Mouse (Mus musculus) megakaryocyte, embryonic 14.5 days (primary cell): Measurements from ENCODE around the gene Gm3468. TPM values are rescaled to one million over a fixed set of nuclear protein-coding genes. Genes with fewer than 3 reads are reported as not detected.
"Not testable (repeated sequence)": the region's sequence is repeated elsewhere in the genome, so short reads cannot be mapped to it uniquely, and the experiment has no call there.

Experiments
- H3K27me3 ChIP-seq: replicated peaks from 2 replicates; pipeline ENCODE3; 2012; ENCODE audit warnings: inconsistent platforms
- H3K36me3 ChIP-seq: replicated peaks from 2 replicates; pipeline ENCODE3; 2012; ENCODE audit warnings: low read length, inconsistent platforms, mixed read lengths
- H3K4me1 ChIP-seq: 2 replicates; pipeline ENCODE4 v1.6.1; 2012; ENCODE audit warnings: inconsistent platforms
- H3K4me3 ChIP-seq: replicated peaks from 2 replicates; pipeline ENCODE3; 2012; ENCODE audit warnings: moderate library complexity, mild to moderate bottlenecking, inconsistent platforms
- H3K9me3 ChIP-seq: 2 replicates; pipeline ENCODE4 v1.6.1; 2012; ENCODE audit warnings: inconsistent platforms
- polyA plus RNA-seq: library from polyadenylated mRNA; stranded (reverse); fragments of >175 nt; gene quantifications from 2 replicates; pipeline ENCODE4 v1.2.3, GENCODE M21; 2012; ENCODE audit warnings: low replicate concordance; ENCODE audit not compliant: insufficient read depth

Gene Gm3468
- polyA plus RNA-seq, result not detected in 2 replicates

- H3K36me3 ChIP-seq, H3K4me1 ChIP-seq, H3K9me3 ChIP-seq, H3K27me3 ChIP-seq: not testable (repeated sequence)
- H3K4me3 ChIP-seq, result peak within 1 kb of the TSS; percentile 80
These were observed at the start of gene Gm3468 for GRCm38 (mm10) chr14:6108272-6108925. Gene Gm3468, minus strand, starts transcription at chr14:6108665.

GRCm38 (mm10) chr14:6125707-6126106 lies 17.2 kb upstream of the Gm3468 start, which contains the start of gene Gm3476:
Gene Gm3476, minus strand, starts transcription at chr14:6125807.
- H3K4me1 ChIP-seq, H3K9me3 ChIP-seq, H3K27me3 ChIP-seq, H3K4me3 ChIP-seq, H3K36me3 ChIP-seq: not testable (repeated sequence)

GRCm38 (mm10) chr14:6107500-6107899 lies 965 bp downstream of the Gm3468 start:
- not testable (repeated sequence) for H3K4me1 ChIP-seq, H3K27me3 ChIP-seq, H3K4me3 ChIP-seq, H3K9me3 ChIP-seq, H3K36me3 ChIP-seq

GRCm38 (mm10) chr14:6093842-6094241 lies 14.6 kb downstream of the Gm3468 start, which contains the start of gene Gm8206:
Gene Gm8206, minus strand, starts transcription at chr14:6093942.
- not testable (repeated sequence) for H3K27me3 ChIP-seq, H3K4me3 ChIP-seq, H3K9me3 ChIP-seq, H3K36me3 ChIP-seq, H3K4me1 ChIP-seq

DNA sequence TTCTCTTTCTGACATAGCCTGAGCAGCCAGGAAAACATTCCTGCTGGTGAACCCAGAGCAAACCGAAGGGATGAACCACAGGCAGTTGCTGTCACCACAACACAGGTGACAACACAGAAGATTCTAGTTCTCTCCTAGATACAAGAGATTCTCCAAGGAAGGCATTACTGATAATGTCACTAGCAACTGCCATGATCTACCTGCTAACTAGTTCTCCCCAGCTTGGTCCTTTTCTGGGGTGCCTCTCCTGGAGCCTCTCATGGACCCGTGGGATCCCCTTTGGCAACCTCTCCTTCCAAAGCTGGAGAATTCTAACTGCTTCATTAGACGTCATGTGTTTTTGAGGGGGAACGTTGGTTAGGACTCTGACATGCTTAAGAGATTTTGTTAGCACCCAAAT lies 50.3 kb downstream of the Gm3468 start, which contains the start of gene Gm6337:
Gene Gm6337, minus strand, starts transcription at position 101 of the 400 bp plus-strand sequence.
- not testable (repeated sequence) for H3K36me3 ChIP-seq, H3K27me3 ChIP-seq, H3K9me3 ChIP-seq, H3K4me3 ChIP-seq, H3K4me1 ChIP-seq

Other genes with a start within 250 kb of the Gm3468 start
- gene Gm8237, start 228.3 kb downstream of the Gm3468 start, polyA plus RNA-seq, result not detected in 2 replicates
- gene Gm3248, start 146.9 kb downstream of the Gm3468 start, polyA plus RNA-seq, result not detected in 2 replicates
- not detected in 2 replicates for gene Gm3453, start 129.5 kb downstream of the Gm3468 start, polyA plus RNA-seq
- gene Gm6337, start 50.4 kb downstream of the Gm3468 start, polyA plus RNA-seq, result 0.97 TPM in 1 of 2 replicates, not detected in the other
- gene Gm8206, start 14.7 kb downstream of the Gm3468 start, polyA plus RNA-seq, result not detected in 2 replicates
- not detected in 2 replicates for gene Gm3476, start 17.1 kb upstream of the Gm3468 start, polyA plus RNA-seq
- not detected in 2 replicates for gene Gm21560, start 110.6 kb upstream of the Gm3468 start, polyA plus RNA-seq
- gene Gm3411, start 178.6 kb upstream of the Gm3468 start, polyA plus RNA-seq, result not detected in 2 replicates
- not detected in 2 replicates for gene Gm21103, start 196.2 kb upstream of the Gm3468 start, polyA plus RNA-seq
- not detected in 2 replicates for gene Gm3618, start 235.0 kb upstream of the Gm3468 start, polyA plus RNA-seq